Mouse (Mus musculus) Muller cell, postnatal 12 days (primary cell): ENCODE results near the gene Oas1c.
"Not testable (repeated sequence)": the region's sequence is repeated elsewhere in the genome, so short reads cannot be mapped to it uniquely, and the experiment has no call there.

Source experiments
- DNase-seq: peaks from one replicate; pipeline ENCODE4 v3.0.0-alpha.2; 2015; ENCODE audit errors: inconsistent ontology term

The Oas1c gene

DNA sequence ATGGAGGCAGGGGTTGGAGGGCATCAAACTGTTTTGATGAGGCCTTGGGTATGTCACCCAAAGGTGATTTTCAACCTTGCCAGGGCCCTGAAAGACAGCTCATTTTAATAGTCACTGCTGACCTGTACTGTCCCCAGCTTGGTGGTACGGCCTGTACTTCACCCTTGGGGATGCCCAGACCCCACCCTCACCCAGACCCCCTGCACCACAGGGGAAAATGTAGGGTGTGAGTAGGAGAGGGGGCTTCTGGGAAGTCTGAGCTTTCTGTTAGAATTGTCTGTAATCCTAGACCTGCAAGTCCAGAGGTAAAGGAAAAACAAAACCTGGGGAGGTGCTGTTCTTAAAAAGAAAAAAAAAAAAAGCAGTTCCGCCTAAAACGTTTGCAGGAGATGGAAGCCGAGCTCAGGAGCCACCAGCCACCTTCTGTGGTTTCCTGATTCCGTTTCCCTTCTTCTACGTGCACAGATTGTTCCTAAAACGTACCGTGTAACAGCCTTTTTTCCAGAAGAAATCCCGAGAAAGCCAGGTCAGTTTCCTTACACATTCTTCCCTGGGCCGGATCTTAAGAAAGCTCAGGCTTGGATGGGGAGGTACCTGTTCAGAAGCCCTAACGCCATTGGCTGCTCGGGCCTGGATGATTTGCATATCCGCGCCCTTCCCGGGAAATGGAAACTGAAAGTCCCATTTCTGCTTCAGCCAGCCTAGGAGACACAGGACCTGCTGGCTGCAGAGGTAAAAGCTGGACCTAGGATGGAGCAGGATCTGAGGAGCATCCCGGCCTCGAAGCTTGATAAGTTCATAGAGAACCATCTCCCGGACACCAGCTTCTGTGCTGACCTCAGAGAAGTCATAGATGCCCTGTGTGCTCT, at the start of gene Oas1c:
Gene Oas1c (minus strand): TSS at position 564 of the 869 bp plus-strand sequence.
- peak; percentile 86 for DNase-seq

DNA sequence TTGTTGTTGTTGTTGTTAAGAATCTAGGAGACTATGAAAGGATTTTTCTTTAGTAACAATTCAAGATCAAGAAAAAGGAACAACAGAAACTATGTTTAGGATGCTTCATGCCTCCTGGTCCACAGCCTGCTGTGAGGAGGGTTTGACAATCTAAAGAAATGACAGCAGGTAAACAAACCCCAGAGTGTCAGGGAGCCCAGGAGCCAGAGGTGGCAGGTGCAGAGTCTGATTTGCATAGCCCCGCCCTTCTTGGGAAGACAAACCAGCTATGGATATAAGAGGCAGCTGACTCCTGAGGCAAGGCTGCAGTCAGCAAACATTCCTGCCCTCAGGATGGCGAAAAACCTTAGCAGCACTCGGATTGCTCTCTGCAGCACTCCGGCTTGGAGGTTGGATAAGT, 48.8 kb upstream of the Oas1c start, which contains the start of gene Oas1h:
Gene Oas1h (plus strand): TSS at position 301 of the 400 bp plus-strand sequence.
- DNase-seq = no peak

DNA sequence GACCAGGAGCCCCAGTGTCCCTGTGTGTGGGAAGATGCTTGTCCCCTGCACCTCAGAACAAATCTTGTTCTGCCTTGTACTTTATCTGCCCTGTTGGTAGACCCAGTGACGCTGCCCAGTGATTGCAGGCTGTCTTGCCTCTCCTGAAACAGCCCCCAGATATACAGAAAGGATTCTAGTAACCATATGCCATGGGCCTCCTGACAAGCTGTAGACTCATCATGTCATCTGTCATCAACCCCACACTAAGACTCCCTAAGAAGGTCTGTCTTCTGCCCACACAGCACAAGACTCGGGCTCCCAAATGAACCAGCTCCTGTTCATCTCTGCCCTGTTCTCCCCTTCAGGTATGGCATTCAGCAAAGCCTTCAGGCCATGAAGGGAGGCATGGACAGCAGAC, 46.9 kb upstream of the Oas1c start:
- no peak for DNase-seq

DNA sequence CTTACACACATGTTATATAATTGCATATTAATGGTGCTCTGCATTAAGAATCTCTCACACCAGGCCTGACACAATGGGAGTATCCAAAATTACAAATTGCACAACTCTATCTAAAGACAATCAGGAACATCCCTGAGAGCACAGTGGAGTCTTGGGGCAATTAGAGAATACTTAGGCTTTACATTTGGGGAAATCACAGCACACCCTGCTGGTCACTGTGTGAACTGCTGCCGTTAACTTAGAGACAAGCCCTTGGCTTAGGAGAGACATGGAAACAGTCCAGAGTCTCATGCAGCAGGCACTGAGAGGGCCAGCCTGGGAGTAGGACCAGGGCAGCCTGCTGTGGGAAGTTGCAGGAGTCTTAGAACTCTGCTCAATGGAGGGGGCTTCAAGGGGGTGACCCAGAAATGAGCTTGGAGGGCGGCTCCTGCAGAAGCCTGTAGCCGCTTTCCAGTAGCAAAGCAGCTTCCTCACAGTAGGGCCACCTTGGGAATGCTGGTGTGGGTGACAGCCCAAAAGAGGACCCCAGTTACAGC, 37.4 kb upstream of the Oas1c start:
- peak; percentile 32 for DNase-seq

DNA sequence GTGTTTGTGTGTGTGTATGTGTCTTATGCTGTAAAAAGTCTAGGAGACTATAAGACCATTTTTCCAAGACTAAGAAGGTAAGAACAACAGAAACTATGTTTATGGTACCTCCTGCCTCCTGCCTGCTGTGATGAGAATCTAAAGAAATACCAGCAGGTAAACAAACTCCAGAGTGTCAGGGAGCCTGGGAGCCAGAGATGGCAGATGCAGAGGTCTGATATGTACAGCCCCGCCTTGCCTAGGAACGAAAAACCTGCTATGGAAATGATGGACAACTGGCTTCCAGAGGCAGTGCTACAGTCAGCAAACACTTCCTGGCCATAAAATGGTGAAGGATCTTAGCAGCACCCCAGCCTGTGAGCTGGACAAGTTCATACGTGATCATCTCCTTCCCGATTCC, 34.8 kb upstream of the Oas1c start, which contains the start of gene Oas1f:
Gene Oas1f (plus strand): TSS at position 301 of the 400 bp plus-strand sequence.
- DNase-seq = no peak

GRCm38 (mm10) chr5:120844713-120845112, 32.4 kb upstream of the Oas1c start:
- peak; percentile 95 for DNase-seq

DNA sequence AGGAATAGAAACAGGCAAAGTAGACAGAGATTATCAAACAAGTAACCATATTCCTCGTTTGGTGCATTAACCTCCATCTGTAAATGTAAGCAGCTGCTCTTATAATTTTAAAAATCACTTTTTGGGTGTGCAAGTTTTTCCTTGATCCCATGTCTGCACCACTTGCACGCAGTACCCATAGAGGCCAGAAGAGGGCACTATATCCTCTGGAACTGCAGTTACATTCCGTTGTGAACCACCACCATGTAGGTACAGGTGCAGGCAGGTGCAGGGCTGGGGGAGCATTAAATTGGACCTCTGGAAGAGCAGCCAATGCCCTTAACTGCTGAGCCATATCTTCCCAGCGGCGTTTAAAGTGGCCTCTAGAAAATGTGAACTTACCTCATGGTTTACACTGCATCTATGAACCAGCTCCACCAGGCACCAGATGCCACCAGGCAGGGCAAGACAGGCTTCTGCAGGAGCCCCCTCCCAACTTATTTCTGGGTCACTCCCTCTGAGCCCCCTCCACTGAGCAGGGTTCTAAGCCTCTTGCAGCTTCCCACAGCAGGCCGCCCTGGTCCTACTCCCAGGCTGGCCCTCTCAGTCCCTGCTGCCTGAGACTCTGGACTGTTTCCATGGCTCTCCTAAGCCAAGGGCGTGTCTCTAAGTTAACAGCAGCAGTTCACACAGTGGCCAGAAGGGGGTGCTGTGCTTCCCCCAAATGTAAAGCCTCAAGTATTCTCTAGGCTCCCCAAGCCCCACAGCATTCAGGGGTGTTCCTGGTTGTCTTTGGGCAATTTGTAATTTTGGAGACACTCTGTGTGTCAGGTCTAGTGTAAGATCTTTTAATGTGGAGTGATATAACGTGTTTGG, 24.6 kb upstream of the Oas1c start:
- peak; percentile 16 for DNase-seq

- DNase-seq = peak; percentile 39
Observed at GRCm38 (mm10) chr5:120833335-120834280, 21.3 kb upstream of the Oas1c start.

GRCm38 (mm10) chr5:120831031-120831430, 18.7 kb upstream of the Oas1c start:
- no peak for DNase-seq

DNA sequence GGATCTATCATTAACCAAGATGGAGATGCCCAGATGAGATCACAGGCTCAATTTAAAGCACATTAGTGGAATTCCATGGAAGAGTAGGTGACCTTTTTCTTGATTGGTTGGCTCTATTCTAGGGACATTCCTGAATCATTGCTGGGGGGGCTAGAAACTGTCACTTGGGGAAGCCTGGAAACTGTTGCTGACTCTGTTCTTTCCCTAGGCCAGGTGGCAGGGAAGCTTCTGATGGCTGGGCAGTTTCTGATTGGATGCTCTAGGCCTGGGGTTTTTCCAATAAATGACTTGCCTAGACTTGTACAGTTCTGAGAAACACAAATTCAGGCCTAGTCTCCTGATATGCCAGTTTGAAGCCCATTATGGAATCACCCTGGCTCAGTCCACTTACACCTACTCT, 6.7 kb upstream of the Oas1c start:
- DNase-seq = no peak

GRCm38 (mm10) chr5:120815949-120816348, 3.6 kb upstream of the Oas1c start:
- no peak for DNase-seq

DNA sequence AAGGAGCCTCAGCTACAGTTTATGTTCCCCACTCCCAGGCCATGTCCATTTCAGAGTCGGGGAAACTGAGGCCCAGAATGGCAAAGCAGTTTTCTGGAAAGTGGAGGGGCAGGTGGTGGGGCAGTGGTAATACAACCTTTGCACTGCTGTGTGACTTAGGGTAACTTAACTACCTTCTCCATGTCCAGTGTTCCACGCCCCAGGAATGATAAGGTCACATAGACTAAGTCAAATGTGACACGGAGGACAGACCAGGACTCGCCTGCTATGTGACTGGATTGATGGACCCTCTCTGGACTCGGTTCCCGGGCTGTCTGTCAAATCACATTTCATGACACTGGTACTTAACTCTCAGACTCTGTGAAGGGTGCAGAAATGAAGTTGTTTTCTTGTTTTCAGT, 709 bp upstream of the Oas1c start:
- DNase-seq = no peak

- DNase-seq = no peak
Observed at GRCm38 (mm10) chr5:120809171-120809570, 3.1 kb downstream of the Oas1c start.

- DNase-seq = no peak
Observed at GRCm38 (mm10) chr5:120806458-120806857, 5.9 kb downstream of the Oas1c start.

DNA sequence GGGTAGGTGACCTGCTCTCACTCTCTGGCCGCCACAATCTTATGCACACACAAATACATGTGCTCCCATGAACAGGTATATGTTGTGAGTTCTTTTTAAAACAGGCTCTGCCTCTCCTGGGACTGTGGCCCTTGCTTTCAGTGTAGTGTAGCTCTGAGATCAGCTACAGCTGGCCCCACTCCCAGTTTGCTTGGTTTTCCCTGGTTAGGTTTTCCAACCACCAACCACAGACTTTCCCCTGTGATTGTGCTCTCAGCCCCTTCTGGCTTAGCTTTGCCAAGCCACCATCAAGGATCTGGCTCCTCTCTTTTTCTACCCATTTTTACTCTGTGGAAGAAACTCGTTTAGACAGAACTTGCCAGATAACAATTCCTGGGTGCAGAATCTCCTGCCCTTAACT, 8.7 kb downstream of the Oas1c start:
- peak; percentile 30 for DNase-seq

GRCm38 (mm10) chr5:120798943-120799342, 13.4 kb downstream of the Oas1c start:
- DNase-seq = not testable (repeated sequence)

DNA sequence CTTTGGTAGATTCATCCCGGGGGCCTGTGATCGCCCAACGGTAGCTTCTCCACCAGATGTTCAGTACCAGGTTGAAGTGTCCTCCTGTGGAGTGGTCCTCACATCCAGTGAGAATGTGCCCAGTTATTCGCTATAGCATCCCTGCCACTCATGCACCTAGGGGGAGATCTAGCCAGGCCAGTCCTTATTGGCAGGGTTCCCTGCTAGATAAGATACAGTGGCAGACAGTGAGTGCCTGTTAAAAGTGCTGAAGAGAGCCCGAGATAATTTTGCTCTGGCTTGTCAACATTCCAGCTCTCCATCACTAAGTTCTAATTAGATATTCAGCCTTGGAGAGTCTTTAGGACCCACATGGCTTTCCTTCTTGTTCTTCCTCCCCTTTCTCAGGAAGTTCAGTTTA, 14.2 kb downstream of the Oas1c start:
- not testable (repeated sequence) for DNase-seq

DNA sequence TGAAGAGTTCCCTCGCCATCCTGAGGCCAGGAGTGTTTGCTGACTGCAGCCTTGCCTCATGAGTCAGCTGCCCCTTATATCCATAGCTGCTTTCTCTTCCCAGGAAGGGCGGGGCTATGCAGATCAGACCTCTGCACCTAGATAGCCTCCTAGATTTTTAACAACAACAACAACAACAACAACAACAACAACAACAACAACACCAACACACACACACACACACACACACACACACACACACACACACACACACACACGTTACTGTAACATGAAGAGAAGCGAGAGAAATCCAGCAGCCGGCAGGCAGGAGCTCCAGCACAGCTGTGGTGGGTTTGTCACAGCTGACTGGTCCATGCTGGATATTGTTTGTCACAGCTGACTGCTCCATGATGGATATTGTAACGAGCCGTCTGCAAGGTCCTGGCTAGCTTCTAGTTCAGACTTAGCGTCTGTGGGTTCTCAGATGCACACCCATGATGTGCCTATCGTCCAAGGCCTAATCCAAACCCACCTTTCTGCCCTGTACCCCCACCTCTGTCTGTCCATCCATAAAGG, 16.8 kb downstream of the Oas1c start, which contains the start of gene Oas1e:
Gene Oas1e (minus strand): TSS at position 51 of the 555 bp plus-strand sequence.
- DNase-seq = not testable (repeated sequence)

GRCm38 (mm10) chr5:120793043-120793442, 19.3 kb downstream of the Oas1c start:
- no peak for DNase-seq

DNA sequence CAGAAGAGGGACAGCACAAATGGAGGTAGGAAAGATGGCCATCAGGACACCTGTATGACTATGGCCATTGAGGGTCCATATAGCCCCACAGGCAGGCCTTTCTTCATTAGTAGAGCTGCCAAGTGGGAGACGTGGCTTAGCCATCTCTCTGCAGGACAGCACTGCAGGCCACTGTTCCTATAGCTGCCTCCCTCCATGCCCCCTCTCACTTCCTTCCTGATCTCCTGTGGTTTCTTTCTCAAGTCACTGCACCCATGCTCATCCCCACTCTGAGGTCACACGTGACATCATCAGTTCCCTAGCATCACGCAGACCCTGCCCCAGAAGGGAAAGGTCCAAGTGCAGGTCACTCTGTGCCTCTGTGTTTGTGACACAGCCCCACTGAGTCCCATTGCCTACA, 25.3 kb downstream of the Oas1c start:
- DNase-seq = no peak

GRCm38 (mm10) chr5:120782446-120782845, 29.9 kb downstream of the Oas1c start:
- no peak for DNase-seq
